ENCODE assay signal across 8 mouse cellular contexts in genomic region chr7:30169583-30170282, GRCm38 (mm10). TPM values are rescaled to one million over a fixed set of nuclear protein-coding genes. Genes with fewer than 3 reads are reported as not detected.
DNase-seq lines count a peak whose midpoint lies in the region; ATAC-seq and TF ChIP-seq lines count a peak whose summit lies in the region.

Gene Zfp146 (minus strand): TSS chr7:30169750.

- H3K4me3 ChIP-seq in E14TG2a.4 (replicated peaks; ENCODE audit: low read length) = peak within 1 kb of the TSS; percentile 91
- H3K4me3 ChIP-seq in forebrain, embryonic 13.5 days = peak within 1 kb of the TSS; percentile 74
- peak within 1 kb of the TSS; percentile 75 for H3K4me3 ChIP-seq in liver, postnatal 0 days (ENCODE audit: low read depth, low read length)
- H3K4me3 ChIP-seq in neural tube, embryonic 14.5 days (ENCODE audit: low read depth, low read length) = peak within 1 kb of the TSS; percentile 72

- peak within 1 kb of the TSS; percentile 70 for H3K4me2 ChIP-seq in forebrain, embryonic 13.5 days
- peak within 1 kb of the TSS; percentile 80 for H3K4me2 ChIP-seq in liver, postnatal 0 days (ENCODE audit: low read depth, low read length)
- peak within 1 kb of the TSS; percentile 65 for H3K4me2 ChIP-seq in neural tube, embryonic 14.5 days (ENCODE audit: low read depth, low read length)

- 0 out of 2 replicates have a peak, but pooled peaks have one; percentile 9 for TF ChIP-seq EP300 in liver, postnatal 0 days (IDR thresholded peaks at IDR 0.05; ENCODE audit: low read depth)

- peaks cover 45% of the 10 kb centered on the region for H3K4me1 ChIP-seq in E14TG2a.4 (replicated peaks; ENCODE audit: low read depth, low read length)
- peaks cover 21% of the 10 kb centered on the region for H3K4me1 ChIP-seq in forebrain, embryonic 13.5 days
- peaks cover 16% of the 10 kb centered on the region for H3K4me1 ChIP-seq in liver, postnatal 0 days (ENCODE audit: insufficient read depth)
- H3K4me1 ChIP-seq in neural tube, embryonic 14.5 days (ENCODE audit: control insufficient read depth, insufficient read depth, low read length) = peaks cover 14% of the 10 kb centered on the region

- under 1% methylated on average over 36 of the region's 36 CpGs for WGBS in forebrain, embryonic 13.5 days
- WGBS in large intestine, adult 2 months = under 1% methylated on average over 36 of the region's 36 CpGs
- under 1% methylated on average over 36 of the region's 36 CpGs for whole genome bisulfite sequencing in liver, postnatal 0 days (ENCODE audit: insufficient replicate concordance)
- under 1% methylated on average over 36 of the region's 36 CpGs for WGBS in neural tube, embryonic 14.5 days

- peak; percentile 97 for DNase-seq in heart, postnatal 10 days
- peak; percentile 98 for DNase-seq in large intestine, adult 2 months (ENCODE audit: low read depth, low spot score)
- DNase-seq in liver, postnatal 0 days = peak; percentile 90
- DNase-seq in testis, postnatal 10 days (ENCODE audit: low spot score) = peak; percentile 91

- H3K9ac ChIP-seq in forebrain, embryonic 13.5 days = peak within 1 kb of the TSS; percentile 91
- peak within 1 kb of the TSS; percentile 82 for H3K9ac ChIP-seq in liver, postnatal 0 days (replicated peaks)
- H3K9ac ChIP-seq in neural tube, embryonic 14.5 days (replicated peaks; ENCODE audit: low read depth, low read length) = peak within 1 kb of the TSS; percentile 86

- no peaks in the 10 kb centered on the region for H3K9me3 ChIP-seq in E14TG2a.4 (ENCODE audit: low read length)
- H3K9me3 ChIP-seq in forebrain, embryonic 13.5 days (replicated peaks) = peaks cover 25% of the 10 kb centered on the region
- H3K9me3 ChIP-seq in liver, postnatal 0 days (ENCODE audit: low read length) = 0 out of 2 replicates have a peak, but pooled peaks cover 3% of the 10 kb centered on the region
- peaks cover 3% of the 10 kb centered on the region; the same call in 1 of the 2 replicates for H3K9me3 ChIP-seq in neural tube, embryonic 14.5 days (ENCODE audit: control insufficient read depth, low read length)

- TF ChIP-seq CTCF in E14TG2a.4 (conservative IDR thresholded peaks at IDR 0.05; ENCODE audit: low read length) = no peak
- TF ChIP-seq CTCF in liver, postnatal 0 days (IDR thresholded peaks at IDR 0.05; ENCODE audit: low read depth) = no peak

- peaks cover 13% of the 10 kb centered on the region for H3K36me3 ChIP-seq in E14TG2a.4 (ENCODE audit: insufficient read depth, low read length)
- H3K36me3 ChIP-seq in forebrain, embryonic 13.5 days (ENCODE audit: poor library complexity, severe bottlenecking) = peaks cover 34% of the 10 kb centered on the region
- H3K36me3 ChIP-seq in liver, postnatal 0 days (replicated peaks; ENCODE audit: insufficient read depth, low read length) = peaks cover 5% of the 10 kb centered on the region
- H3K36me3 ChIP-seq in neural tube, embryonic 14.5 days (ENCODE audit: control insufficient read depth, insufficient read depth, low read length) = no peaks in the 10 kb centered on the region

- H3K27me3 ChIP-seq in E14TG2a.4 (ENCODE audit: insufficient read depth, low read length) = no peaks in the 10 kb centered on the region
- no peaks in the 10 kb centered on the region for H3K27me3 ChIP-seq in forebrain, embryonic 13.5 days
- no peaks in the 10 kb centered on the region for H3K27me3 ChIP-seq in liver, postnatal 0 days (ENCODE audit: insufficient read depth, low read length)
- H3K27me3 ChIP-seq in neural tube, embryonic 14.5 days (ENCODE audit: control insufficient read depth, insufficient read depth, low read length) = no peaks in the 10 kb centered on the region

- intact Hi-C loops in heart, postnatal 10 days (cut with DNase I) = loop anchor here (5.0 to 10.0 kb wide), 2 partner anchors 72 to 385 kb away; partner anchors contain the start of gene Zfp30

- peak within 1 kb of the TSS; percentile 85 for H3K27ac ChIP-seq in forebrain, embryonic 13.5 days
- H3K27ac ChIP-seq in liver, postnatal 0 days (ENCODE audit: low read depth) = peak within 1 kb of the TSS; percentile 89
- H3K27ac ChIP-seq in neural tube, embryonic 14.5 days (ENCODE audit: low read depth, low read length) = peak within 1 kb of the TSS; percentile 92

- ATAC-seq in cerebellum, adult (ENCODE audit: insufficient number of reproducible peaks, low FRiP score, low TSS enrichment) = peak; percentile 98
- ATAC-seq in forebrain, embryonic 13.5 days = peak; percentile 97
- ATAC-seq in liver, postnatal 0 days = peak; percentile 98
- ATAC-seq in neural tube, embryonic 14.5 days (ENCODE audit: low read depth) = peak; percentile 97

RNA-seq across cellular contexts. Expression of gene Zfp146, which starts in this region (rescaled TPM):
- polyA plus RNA-seq in forebrain, embryonic 13.5 days (2015; fragmentation: Nextera tagmentation; extraction: Ambion mirVana) = 19.5 and 23.7 TPM in 2 replicates
- 10 to 100 TPM; 39.0 to 42.5 TPM for total RNA-seq in heart, postnatal 10 days (2021)
- 8.8 and 11.3 TPM in 2 replicates for polyA plus RNA-seq in large intestine, adult 2 months (2012; rRNA removed)
- polyA plus RNA-seq in liver, postnatal 0 days (2015; fragmentation: Nextera tagmentation; extraction: Ambion mirVana) = 2.1 and 3.1 TPM in 2 replicates
- 9.9 and 17.6 TPM in 2 replicates for polyA plus RNA-seq in neural tube, embryonic 14.5 days (2014; fragmentation: Nextera tagmentation; extraction: Ambion mirVana)

Comparison
In these comparisons a context has a peak if more than half of its experiments do, and no peak if none do; other contexts are left out.
1. Peak in every context shown above with its lines: DNase-seq, ATAC-seq, H3K4me3 ChIP-seq and H3K27ac ChIP-seq.